Mouse (Mus musculus) ES-CJ7 (cell line): Measurements from ENCODE around the gene Syce1l.

ENCODE experiments used
- DNase-seq: peaks from one replicate; pipeline ENCODE4 v3.0.0; 2011; ENCODE audit warnings: low read depth, low spot score

Syce1l gene

GRCm38 (mm10) chr8:113673300-113673699 is 30.3 kb downstream of the Syce1l start:
- DNase-seq, result no peak

DNA sequence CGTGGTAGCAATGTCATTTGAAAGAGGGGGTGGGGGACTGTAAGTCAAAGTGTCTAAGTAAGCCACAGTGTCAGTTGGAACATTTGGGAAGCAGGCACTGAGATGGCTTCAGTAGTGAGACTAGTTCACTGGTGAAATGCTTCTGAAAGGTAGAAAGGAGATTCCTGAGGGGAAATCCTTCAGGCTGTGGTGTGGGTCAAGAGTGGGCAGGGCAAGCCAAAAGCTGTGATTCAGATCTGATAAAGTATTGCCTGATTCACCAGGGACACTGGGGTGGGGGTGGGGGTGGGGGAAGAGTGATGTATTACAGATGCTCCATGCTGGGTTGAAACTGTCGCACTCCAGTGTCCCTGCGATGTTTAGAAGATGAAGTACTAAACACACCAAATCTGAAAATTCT is 31.6 kb downstream of the Syce1l start:
- no peak for DNase-seq

DNA sequence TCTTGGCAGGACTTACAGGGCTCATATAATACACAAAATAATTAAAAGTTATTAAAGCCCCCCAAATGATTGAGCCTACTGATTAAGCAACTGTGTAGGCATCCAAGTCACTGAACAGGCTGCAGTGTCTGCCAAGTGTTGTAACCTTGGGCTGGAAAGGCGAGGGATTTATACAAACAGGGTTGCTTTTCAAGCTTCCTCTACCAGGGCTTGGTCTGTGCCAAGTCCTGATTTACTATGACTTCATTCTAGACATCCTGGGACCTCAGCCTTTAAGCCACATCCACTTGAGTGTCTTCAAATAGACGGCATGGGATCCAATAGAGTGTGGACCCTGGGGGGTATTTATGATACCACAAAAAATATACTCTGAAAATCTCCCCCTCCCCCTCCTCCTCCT is 32.3 kb downstream of the Syce1l start:
- no peak for DNase-seq

GRCm38 (mm10) chr8:113676811-113677210 is 33.8 kb downstream of the Syce1l start:
- DNase-seq, result no peak

DNA sequence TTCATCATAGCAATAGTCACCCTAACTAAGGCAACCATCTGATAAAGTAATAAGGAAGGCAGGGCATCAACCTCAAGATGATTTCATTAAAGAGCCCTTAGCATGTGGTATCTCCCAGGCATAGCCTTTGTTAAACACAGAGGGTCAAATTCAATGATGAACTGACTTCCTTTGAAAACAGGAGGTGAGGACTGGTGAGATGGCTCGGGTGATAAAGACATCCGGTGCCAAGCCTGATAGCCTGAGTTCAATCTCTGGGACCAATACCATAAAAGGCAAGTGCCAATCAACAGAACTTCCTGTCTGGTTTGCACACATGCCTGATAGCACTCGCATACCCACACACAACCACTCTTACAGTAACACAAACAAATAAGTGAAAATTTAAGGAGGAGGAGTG is 36.3 kb downstream of the Syce1l start:
- no peak for DNase-seq

DNA sequence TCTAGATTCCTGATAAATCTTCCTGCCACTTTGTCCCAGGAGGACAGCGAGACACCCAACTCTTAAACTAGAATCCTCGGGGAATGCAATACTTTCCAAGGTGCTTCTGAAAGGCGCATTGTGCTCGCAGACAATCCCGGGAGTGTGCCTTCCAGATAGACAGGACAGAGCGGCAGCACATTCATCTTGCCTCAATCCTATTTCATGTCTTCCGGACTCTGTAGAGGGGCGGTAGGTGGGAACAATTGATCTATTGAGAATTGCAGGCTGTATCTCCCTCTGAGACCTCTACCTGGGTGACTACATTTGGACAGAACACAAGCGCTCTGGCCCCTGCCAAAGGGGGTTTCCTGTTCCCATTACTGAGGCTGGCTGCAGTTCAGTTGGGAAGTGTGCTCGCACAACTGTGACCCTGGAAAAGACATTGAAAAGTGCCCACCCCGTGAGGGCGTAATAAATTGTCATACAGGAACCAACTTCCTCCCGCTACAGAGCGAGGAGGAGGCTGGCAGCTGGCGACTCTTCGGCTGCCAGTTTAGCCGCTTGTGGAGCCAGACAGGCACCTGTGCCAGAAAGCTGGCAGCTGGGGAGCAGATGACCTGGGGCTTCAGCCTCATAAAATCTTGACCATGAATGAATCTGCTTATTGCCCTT is 45.0 kb downstream of the Syce1l start:
- no peak for DNase-seq

DNA sequence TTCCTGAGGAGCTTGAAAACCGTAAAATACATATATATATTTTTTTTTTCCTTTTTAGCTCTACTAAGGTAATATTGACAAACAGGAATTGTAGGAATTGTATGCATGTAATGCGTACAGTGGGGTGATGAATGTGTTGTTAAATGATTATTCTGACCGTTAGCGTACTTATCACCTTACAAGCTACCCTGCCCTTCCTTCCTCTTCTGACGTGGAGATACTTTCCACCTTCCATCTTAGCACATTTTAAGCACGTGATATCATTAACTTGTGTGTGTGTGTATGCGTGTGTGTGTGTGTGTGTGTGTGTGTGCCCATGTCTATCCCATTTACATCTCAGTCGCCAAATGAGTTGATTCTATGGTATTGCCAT is 45.5 kb downstream of the Syce1l start:
- no peak for DNase-seq

- DNase-seq, result no peak
These were observed 48.8 kb downstream of the Syce1l start for GRCm38 (mm10) chr8:113691622-113692343.

DNA sequence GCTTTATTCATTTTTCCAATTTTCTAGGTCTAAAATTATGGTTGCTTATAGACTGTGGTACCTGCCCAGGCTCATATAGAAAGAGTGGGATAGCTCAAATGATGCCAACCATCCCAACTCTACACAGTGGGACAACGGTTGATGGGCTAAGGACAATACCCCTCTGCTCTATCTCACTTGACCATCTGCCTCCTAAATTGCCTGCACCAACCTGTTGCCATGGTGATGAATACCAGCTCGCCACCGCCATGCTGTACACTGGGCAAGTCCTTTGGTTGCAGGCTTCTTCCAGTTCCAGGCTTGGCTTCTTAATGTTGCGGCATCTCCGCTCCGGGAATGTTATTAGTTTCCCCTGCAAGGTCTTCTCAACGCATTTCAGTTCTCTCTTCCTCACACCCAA is 62.0 kb downstream of the Syce1l start:
- no peak for DNase-seq
